Comparison of ENCODE assay signal across 18 mouse cellular contexts in the genomic region with DNA sequence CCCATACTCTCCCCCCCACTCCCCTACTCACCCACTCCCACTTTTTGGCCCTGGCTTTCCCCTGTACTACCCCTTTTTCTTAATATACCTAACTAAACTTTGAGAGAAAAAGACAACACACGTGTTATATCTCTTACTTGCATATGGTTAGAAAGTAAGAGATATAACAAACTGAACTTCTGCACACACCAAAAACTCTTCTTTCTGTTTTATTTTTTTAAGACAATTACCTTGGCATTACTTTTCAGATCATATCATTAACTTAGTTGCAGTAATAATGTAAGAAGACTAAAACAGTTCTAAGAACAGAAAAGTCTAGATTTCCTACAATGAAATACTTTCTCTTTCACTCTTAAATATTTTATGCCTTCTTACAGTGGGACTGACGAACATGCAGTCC.
"Had no signal": no experiment of that assay in that cellular context is flagged by ENCODE, and none has a peak within 500 bp of the region (broad histone marks: within the 10 kb centered on the region; RNA-seq: fewer than 3 reads in every experiment).

No protein-coding gene starts in this region.

- H3K36me3 ChIP-seq: midbrain, embryonic 10.5 days; midbrain, embryonic 13.5 days; midbrain, embryonic 15.5 days; neural tube, embryonic 13.5 days; neural tube, embryonic 15.5 days; stomach, embryonic 15.5 days had no signal

- H3K9ac ChIP-seq: liver, embryonic 14.5 days; lung, embryonic 14.5 days; midbrain, embryonic 13.5 days; midbrain, embryonic 15.5 days; neural tube, embryonic 13.5 days; neural tube, embryonic 15.5 days; stomach, embryonic 15.5 days had no signal

- ATAC-seq: midbrain, embryonic 13.5 days; midbrain, embryonic 15.5 days had no signal

- H3K9me3 ChIP-seq: midbrain, embryonic 10.5 days; midbrain, embryonic 13.5 days; midbrain, embryonic 15.5 days; neural tube, embryonic 13.5 days; neural tube, embryonic 15.5 days; stomach, embryonic 15.5 days had no signal

- H3K4me3 ChIP-seq: midbrain, embryonic 10.5 days; midbrain, embryonic 13.5 days; midbrain, embryonic 15.5 days; neural tube, embryonic 13.5 days; neural tube, embryonic 15.5 days; stomach, embryonic 15.5 days had no signal

- H3K27me3 ChIP-seq: midbrain, embryonic 13.5 days; midbrain, embryonic 15.5 days; neural tube, embryonic 13.5 days; neural tube, embryonic 15.5 days; stomach, embryonic 15.5 days had no signal

- H3K4me1 ChIP-seq: neural tube, embryonic 15.5 days; stomach, embryonic 15.5 days had no signal

- H3K27ac ChIP-seq: liver, embryonic 14.5 days; midbrain, embryonic 10.5 days; midbrain, embryonic 13.5 days; midbrain, embryonic 15.5 days; neural tube, embryonic 13.5 days; neural tube, embryonic 15.5 days; stomach, embryonic 15.5 days; stomach, postnatal 0 days had no signal

- DNase-seq: lung, adult 18-20 months; lung, embryonic 14.5 days; lung, postnatal 10 days; lung, postnatal 4 days; retina, postnatal 1 day; right cerebral cortex, adult 18-20 months; right cerebral cortex, postnatal 14 days; thymus, adult 2 months; thymus, postnatal 25 days; thymus, postnatal 4 days had no signal
